Mouse (Mus musculus) small intestine, adult 2 months (tissue): Measurements from ENCODE around the gene Fam198a. TPM values are rescaled to one million over a fixed set of nuclear protein-coding genes. Genes with fewer than 3 reads are reported as not detected.
A peak's percentile ranks its signal among the peaks of the same experiment; 100 is the strongest.

Source experiments
- H3K27ac ChIP-seq: fragments of 200-500 bp; 2 replicates; pipeline ENCODE4 v1.5.1; 2012; ENCODE audit warnings: low read depth, low read length, control low read depth, inconsistent platforms; ENCODE audit not compliant: insufficient read depth
- H3K27me3 ChIP-seq: fragments of 200-500 bp; 2 replicates; pipeline ENCODE4 v1.6.1; 2012; ENCODE audit warnings: mild to moderate bottlenecking, moderate library complexity, low read length, inconsistent platforms; ENCODE audit not compliant: control insufficient read depth, insufficient read depth
- H3K36me3 ChIP-seq: fragments of 200-500 bp; 2 replicates; pipeline ENCODE4 v1.6.1; 2012; ENCODE audit warnings: mild to moderate bottlenecking, low read length, control low read depth, inconsistent platforms; ENCODE audit not compliant: control insufficient read depth, insufficient read depth
- H3K4me1 ChIP-seq: fragments of 200-500 bp; 2 replicates; pipeline ENCODE4 v1.6.1; 2012; ENCODE audit warnings: low read length, inconsistent platforms, mixed read lengths; ENCODE audit not compliant: control insufficient read depth, insufficient read depth, insufficient read length
- H3K4me3 ChIP-seq: fragments of 200-500 bp; 2 replicates; pipeline ENCODE4 v1.5.1; 2012; ENCODE audit warnings: low read depth, mild to moderate bottlenecking, control low read depth, inconsistent platforms, low read length, moderate library complexity
- CTCF ChIP-seq: fragments of 200-500 bp; IDR thresholded peaks from 2 replicates; pipeline ENCODE4 v1.5.1; 2012; ENCODE audit warnings: low read depth, mild to moderate bottlenecking, control low read depth, inconsistent platforms, low read length, moderate library complexity, mixed read lengths; ENCODE audit not compliant: insufficient replicate concordance, insufficient read length; ENCODE audit errors: extremely low read depth
- POLR2A ChIP-seq: fragments of 200-500 bp; IDR thresholded peaks from 2 replicates; pipeline ENCODE4 v1.6.1; 2012; ENCODE audit warnings: low read depth, mild to moderate bottlenecking, control low read depth, inconsistent platforms, low read length, moderate library complexity
- WGBS: fragments of 180-500 bp; shearing (Covaris S2); methylation state at CpG from one replicate; pipeline ENCODE4 v1.1.7; 2018; 5-methylcytosine and 5-hydroxymethylcytosine counted together
- polyA plus RNA-seq: library from polyadenylated mRNA; depleted of rRNA; stranded (reverse); fragments of >200 nt; gene quantifications from 2 replicates; pipeline ENCODE4 v1.2.3, GENCODE M21; 2012

Fam198a gene
- polyA plus RNA-seq, 1 experiment: 0.24 TPM

DNA sequence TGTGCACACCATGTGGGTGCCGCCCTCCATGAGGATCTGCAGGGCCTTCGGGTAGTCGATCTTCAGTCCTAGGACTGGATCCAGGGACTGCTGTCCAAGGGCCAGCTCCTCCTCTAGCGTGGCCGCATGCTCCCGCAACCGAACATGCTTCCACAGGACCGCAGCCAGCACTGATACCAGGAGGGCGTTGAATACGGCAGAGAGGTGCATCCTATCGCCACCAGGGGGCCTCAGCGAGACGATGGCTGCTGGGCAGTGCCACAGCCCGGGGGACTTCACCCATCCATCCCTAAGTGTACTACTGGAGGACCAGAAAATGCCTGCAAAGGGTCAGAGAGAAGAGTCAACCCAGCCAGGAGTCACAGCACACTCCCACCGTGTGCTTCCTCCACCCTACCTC is 32.7 kb downstream of the Fam198a start:
- H3K27ac ChIP-seq: no peak overlapping the region
- no peaks in the 10 kb centered on the region for H3K4me1 ChIP-seq
- no peak overlapping the region for H3K4me3 ChIP-seq
- H3K36me3 ChIP-seq: no peaks in the 10 kb centered on the region
- no peaks in the 10 kb centered on the region for H3K27me3 ChIP-seq
- 40% methylated on average over 15 of the region's 15 CpGs for WGBS
- TF ChIP-seq POLR2A (no peak), CTCF (peak; percentile 74)

DNA sequence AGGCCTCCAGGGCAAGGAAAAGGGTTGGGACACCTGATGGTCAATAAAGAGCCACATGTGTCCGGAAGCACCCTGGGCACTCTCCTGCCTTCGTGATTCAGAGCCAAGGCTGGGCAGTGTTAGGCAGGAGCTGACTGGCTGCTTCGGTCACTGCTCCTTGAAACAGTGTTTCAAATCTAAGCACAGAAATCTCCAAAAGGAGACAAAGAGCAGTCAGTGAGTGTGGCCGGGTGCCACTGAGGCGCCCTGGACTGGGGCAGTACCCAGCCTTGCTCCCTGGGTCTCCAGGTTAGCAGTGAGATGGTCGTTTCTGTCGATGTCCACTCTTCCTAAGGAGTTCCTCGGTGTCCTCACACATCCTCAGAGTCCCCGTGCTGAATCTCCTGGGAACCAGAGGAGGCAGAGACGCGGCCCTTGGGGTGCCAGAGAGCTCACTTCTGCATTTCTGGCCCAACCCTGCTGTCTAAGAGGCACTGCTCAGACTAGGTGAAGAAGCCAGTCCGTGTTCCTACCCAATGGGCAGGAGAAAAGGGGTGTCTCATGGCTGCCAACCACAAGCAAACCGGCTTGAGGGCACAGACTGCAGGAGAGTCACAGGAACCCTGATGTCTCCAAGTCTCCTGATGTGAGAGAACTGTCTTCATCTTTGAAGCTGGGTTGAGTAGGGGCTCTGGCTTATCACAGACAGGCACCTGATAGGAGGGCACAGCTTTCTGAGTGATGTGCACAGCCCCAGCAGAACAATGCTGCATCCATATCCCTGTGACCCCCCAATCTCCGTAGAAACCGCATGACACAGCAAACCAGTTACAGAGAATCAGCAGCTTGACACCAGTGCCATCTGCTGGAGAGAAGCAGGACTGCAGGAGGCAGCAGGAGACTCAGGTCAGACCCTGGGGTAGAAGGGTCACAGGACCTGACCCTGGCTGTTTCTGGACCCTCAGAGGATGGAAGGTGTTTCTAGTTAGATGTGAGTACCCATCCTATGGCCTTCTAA is 34.0 kb downstream of the Fam198a start:
- Histone ChIP-seq H3K27ac (no peak overlapping the region), H3K4me1 (peaks cover 3% of the 10 kb centered on the region; the same call in 1 of the 2 replicates), H3K36me3 (no peaks in the 10 kb centered on the region), H3K27me3 (no peaks in the 10 kb centered on the region), H3K4me3 (no peak overlapping the region)
- 70% methylated on average over 15 of the region's 15 CpGs for WGBS
- TF ChIP-seq POLR2A (no peak), CTCF (peak; percentile 96)

DNA sequence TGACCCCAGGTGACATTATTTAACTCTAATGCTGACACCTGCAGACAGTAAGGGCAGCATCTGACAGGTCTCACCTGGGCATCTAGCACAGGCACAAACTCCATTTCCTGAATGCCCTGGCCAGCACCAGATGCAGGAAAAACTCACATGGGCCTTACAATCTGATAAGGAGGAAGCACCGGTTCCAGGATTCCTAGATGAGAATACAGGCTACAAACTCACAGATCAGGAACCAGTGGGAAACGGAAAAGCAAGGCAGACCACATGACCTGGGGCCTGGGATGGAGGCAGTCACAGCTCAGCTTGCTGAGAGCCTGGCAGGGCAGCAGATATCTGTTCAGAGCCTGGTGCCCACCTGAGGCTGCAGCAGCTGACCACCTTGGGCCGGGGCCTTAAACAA is 38.1 kb downstream of the Fam198a start:
- no peaks in the 10 kb centered on the region for H3K27me3 ChIP-seq
- WGBS: 22% methylated on average over 3 of the region's 3 CpGs
- no peaks in the 10 kb centered on the region for H3K36me3 ChIP-seq
- H3K27ac ChIP-seq: no peak overlapping the region
- no peak for TF ChIP-seq CTCF
- TF ChIP-seq POLR2A: no peak
- H3K4me1 ChIP-seq: peaks cover 3% of the 10 kb centered on the region; the same call in 1 of the 2 replicates
- no peak overlapping the region for H3K4me3 ChIP-seq

DNA sequence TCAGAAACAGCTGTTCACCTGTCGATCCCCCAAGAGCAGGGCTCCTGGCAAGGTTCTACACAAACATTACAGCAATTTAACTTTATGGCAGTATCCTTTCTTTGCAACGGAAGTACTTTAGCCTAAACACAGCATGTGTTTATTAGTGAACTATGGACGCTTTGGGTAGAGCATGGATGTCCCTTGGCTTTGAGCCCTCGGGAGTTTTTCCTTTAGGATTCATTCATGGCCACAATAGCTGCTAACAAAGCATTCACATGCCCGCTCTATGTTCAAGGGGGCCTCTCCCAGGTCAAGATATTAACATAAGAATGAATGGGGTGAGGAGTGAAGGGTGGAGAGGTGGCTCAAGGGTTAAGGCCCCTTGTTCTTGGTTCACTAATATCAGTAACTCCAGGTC is 38.7 kb downstream of the Fam198a start:
- 18% methylated on average over 5 of the region's 5 CpGs for WGBS
- H3K36me3 ChIP-seq: no peaks in the 10 kb centered on the region
- H3K4me3 ChIP-seq: no peak overlapping the region
- H3K27me3 ChIP-seq: no peaks in the 10 kb centered on the region
- H3K4me1 ChIP-seq: peaks cover 3% of the 10 kb centered on the region; the same call in 1 of the 2 replicates
- TF ChIP-seq POLR2A: no peak
- no peak for TF ChIP-seq CTCF
- no peak overlapping the region for H3K27ac ChIP-seq

DNA sequence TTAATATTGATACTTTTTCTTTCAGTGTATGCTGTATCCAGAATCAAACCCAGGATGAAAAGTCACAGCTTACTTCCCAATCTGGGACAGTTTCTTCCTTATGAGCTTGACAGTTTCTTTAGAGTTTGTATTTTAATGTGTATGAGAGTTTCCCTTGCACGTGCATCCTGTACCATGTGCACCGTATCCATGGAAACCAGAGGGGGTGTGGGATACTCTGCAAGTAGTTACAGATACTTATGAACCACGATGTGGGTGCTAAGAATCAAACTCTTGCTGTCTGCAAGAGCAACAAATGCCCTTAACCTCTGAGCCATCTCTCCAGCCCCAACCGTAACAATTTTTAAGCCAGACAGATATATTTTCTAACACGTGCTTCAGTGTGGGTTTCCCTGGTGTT is 40.3 kb downstream of the Fam198a start:
- Histone ChIP-seq H3K4me3 (no peak overlapping the region), H3K27me3 (no peaks in the 10 kb centered on the region), H3K36me3 (no peaks in the 10 kb centered on the region), H3K4me1 (peaks cover 5% of the 10 kb centered on the region), H3K27ac (no peak overlapping the region)
- 72% methylated on average over 5 of the region's 5 CpGs for WGBS
- TF ChIP-seq CTCF: no peak
- TF ChIP-seq POLR2A: no peak

DNA sequence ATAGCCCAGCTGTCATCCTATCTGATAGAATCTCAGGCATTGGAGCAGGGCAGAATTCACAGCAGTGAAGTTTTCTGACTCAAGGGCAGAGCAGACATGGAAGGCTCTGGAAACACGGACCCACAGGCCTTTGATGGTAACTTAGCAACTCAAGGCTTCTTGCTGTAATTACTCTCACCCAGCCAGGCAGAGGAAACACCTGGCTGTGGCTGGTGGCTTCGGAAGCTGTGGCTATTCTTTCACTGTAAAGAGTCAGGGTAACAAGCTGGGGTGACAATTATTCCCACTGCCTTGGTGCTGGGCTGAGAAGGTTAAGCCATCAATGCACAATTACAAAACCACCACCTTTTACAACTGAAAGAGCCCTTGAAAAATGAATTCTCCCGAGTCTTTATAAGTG is 42.3 kb downstream of the Fam198a start:
- TF ChIP-seq CTCF: no peak
- TF ChIP-seq POLR2A: no peak
- peaks cover 7% of the 10 kb centered on the region for H3K4me1 ChIP-seq
- 66% methylated on average over 3 of the region's 3 CpGs for WGBS

DNA sequence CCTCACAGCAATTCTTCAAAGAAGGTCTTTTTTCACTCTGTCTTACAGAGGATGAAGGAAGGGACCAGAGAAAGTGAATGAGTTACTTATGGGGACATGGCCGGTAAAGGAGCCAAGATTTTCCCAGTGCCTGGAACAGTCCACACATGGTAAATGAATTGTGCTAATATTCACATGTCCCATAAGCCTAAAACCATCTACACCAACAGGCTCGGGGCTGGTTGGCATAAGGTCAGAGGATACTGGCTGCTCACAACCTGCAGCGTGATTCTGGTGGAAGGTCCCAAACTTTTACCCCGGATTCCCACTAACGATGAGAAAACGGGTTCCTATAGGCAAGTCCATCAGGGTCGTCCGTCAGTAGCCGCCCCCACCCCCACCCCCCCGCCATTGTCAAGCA is 44.3 kb downstream of the Fam198a start:
- WGBS: 8% methylated on average over 10 of the region's 10 CpGs
- no peak for TF ChIP-seq POLR2A
- no peak for TF ChIP-seq CTCF

More for the DNA sequence above, 42.3 kb downstream of the Fam198a start:
- H3K27ac ChIP-seq: no peak overlapping the region
- H3K4me3 ChIP-seq: no peak overlapping the region
- H3K36me3 ChIP-seq: no peaks in the 10 kb centered on the region
- H3K27me3 ChIP-seq: no peaks in the 10 kb centered on the region

More for the DNA sequence above, 44.3 kb downstream of the Fam198a start:
- H3K27me3 ChIP-seq: no peaks in the 10 kb centered on the region
- peaks cover 5% of the 10 kb centered on the region for H3K4me1 ChIP-seq
- H3K27ac ChIP-seq: no peak overlapping the region
- peak overlapping the region; percentile 77 for H3K4me3 ChIP-seq
- H3K36me3 ChIP-seq: no peaks in the 10 kb centered on the region
